Comparison of ENCODE assay signal across 8 mouse cellular contexts in genomic region chr2:105397446-105398211, GRCm38 (mm10). TPM values are rescaled to one million over a fixed set of nuclear protein-coding genes. Genes with fewer than 3 reads are reported as not detected.
DNase-seq lines count a peak whose midpoint lies in the region; ATAC-seq lines count a peak whose summit lies in the region.

No protein-coding gene starts in this region.

- H3K4me1 ChIP-seq in heart, embryonic 13.5 days: peaks cover 48% of the 10 kb centered on the region
- peaks cover 31% of the 10 kb centered on the region for H3K4me1 ChIP-seq in hindbrain, embryonic 13.5 days (replicated peaks)
- H3K4me1 ChIP-seq in midbrain, embryonic 15.5 days: peaks cover 23% of the 10 kb centered on the region

- no peak for ATAC-seq in heart, embryonic 13.5 days (ENCODE audit: extremely low read depth, insufficient number of reproducible peaks, low FRiP score, low TSS enrichment)
- ATAC-seq in hindbrain, embryonic 13.5 days (ENCODE audit: low FRiP score): no peak
- ATAC-seq in midbrain, embryonic 15.5 days (replicated peaks): no peak
- no peak for ATAC-seq in cerebellum, adult (ENCODE audit: insufficient number of reproducible peaks, low FRiP score, low TSS enrichment)

- H3K9ac ChIP-seq in heart, embryonic 13.5 days: peak overlapping the region; percentile 99
- peak overlapping the region; percentile 83 for H3K9ac ChIP-seq in hindbrain, embryonic 13.5 days
- no peak overlapping the region for H3K9ac ChIP-seq in midbrain, embryonic 15.5 days

- no peaks in the 10 kb centered on the region for H3K27me3 ChIP-seq in heart, embryonic 13.5 days (replicated peaks)
- H3K27me3 ChIP-seq in hindbrain, embryonic 13.5 days: peaks cover 18% of the 10 kb centered on the region
- H3K27me3 ChIP-seq in midbrain, embryonic 15.5 days (replicated peaks): peaks cover 3% of the 10 kb centered on the region; the same call in 1 of the 2 replicates

- H3K27ac ChIP-seq in heart, embryonic 13.5 days (replicated peaks): peak overlapping the region; percentile 97
- H3K27ac ChIP-seq in hindbrain, embryonic 13.5 days: no peak overlapping the region
- no peak overlapping the region for H3K27ac ChIP-seq in midbrain, embryonic 15.5 days

- H3K9me3 ChIP-seq in heart, embryonic 13.5 days: no peaks in the 10 kb centered on the region
- no peaks in the 10 kb centered on the region for H3K9me3 ChIP-seq in hindbrain, embryonic 13.5 days
- H3K9me3 ChIP-seq in midbrain, embryonic 15.5 days: no peaks in the 10 kb centered on the region

- 37% methylated on average over 5 of the region's 5 CpGs for WGBS in heart, embryonic 13.5 days
- WGBS in hindbrain, embryonic 13.5 days: 30% methylated on average over 5 of the region's 5 CpGs
- 21% methylated on average over 5 of the region's 5 CpGs for WGBS in midbrain, embryonic 15.5 days

- peak overlapping the region; percentile 94 for H3K4me3 ChIP-seq in heart, embryonic 13.5 days
- peak overlapping the region; percentile 69 for H3K4me3 ChIP-seq in hindbrain, embryonic 13.5 days
- H3K4me3 ChIP-seq in midbrain, embryonic 15.5 days: peak overlapping the region; percentile 66

- no peak for DNase-seq in heart, adult 9 months (ENCODE audit: low spot score in 2 of 2)
- DNase-seq in ZHBTc4 (ENCODE audit: low read depth, low spot score): peak; percentile 82
- no peak for DNase-seq in layer of hippocampus, adult 8-10 months (ENCODE audit: low spot score in 2 of 2)
- DNase-seq in kidney, adult 11 months: no peak

- H3K4me2 ChIP-seq in heart, embryonic 13.5 days: peak overlapping the region; percentile 83
- peak overlapping the region; percentile 98 for H3K4me2 ChIP-seq in hindbrain, embryonic 13.5 days
- peak overlapping the region; percentile 98 for H3K4me2 ChIP-seq in midbrain, embryonic 15.5 days

- H3K36me3 ChIP-seq in heart, embryonic 13.5 days: peaks cover 33% of the 10 kb centered on the region
- no peaks in the 10 kb centered on the region for H3K36me3 ChIP-seq in hindbrain, embryonic 13.5 days
- no peaks in the 10 kb centered on the region for H3K36me3 ChIP-seq in midbrain, embryonic 15.5 days (replicated peaks)

RNA-seq across cellular contexts. Expression of gene Rcn1, which starts 1.5 kb away (rescaled TPM):
- 157 and 158 TPM in 2 replicates for polyA plus RNA-seq in heart, embryonic 13.5 days (2015; fragmentation: Nextera tagmentation; extraction: Ambion mirVana)
- 72.3 and 76.3 TPM in 2 replicates for polyA plus RNA-seq in hindbrain, embryonic 13.5 days (2015; fragmentation: Nextera tagmentation; extraction: Ambion mirVana)
- 54.3 and 57.5 TPM in 2 replicates for polyA plus RNA-seq in midbrain, embryonic 15.5 days (2015; fragmentation: Nextera tagmentation; extraction: Ambion mirVana)
- total RNA-seq in layer of hippocampus, adult 8-10 months (2022): 10 to 100 TPM; 17.5 to 21.8 (median 20.0) TPM
